Mouse (Mus musculus): ENCODE measurements around the gene Tnfrsf11a.

Gene Tnfrsf11a

GRCm38 (mm10) chr1:105891032-105891725 lies 110.7 kb downstream of the Tnfrsf11a start:
- peak; percentile 28 to 62 for DNase-seq (ENCODE audit: low read depth in 1 of 2, low spot score in 2 of 2)

DNA sequence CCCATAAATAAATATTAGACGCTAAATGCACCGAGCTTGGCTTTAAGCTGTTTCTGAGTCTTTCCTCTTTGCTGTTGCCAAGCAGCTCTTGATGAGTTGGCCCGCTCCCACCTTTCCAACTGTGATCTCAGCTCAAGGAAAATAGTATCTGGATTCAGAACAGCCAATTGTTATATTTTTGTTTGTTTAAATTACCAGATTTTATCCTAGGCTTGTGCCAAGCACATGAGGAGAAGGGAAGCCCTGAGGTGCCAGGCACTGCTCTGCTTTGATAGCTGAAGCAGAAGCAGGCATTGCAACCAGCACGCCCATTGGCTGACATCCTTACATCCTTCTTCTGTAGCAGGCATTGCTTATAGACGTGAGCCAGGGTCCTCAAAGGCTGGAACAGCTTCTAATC lies 114.5 kb downstream of the Tnfrsf11a start:
- no peak for DNase-seq (ENCODE audit: low read depth in 1 of 2, low spot score in 2 of 2)
